ENCODE assay signal across 8 mouse cellular contexts in genomic region chr12:79191701-79192100, GRCm38 (mm10). TPM values are rescaled to one million over a fixed set of nuclear protein-coding genes. Genes with fewer than 3 reads are reported as not detected.
DNase-seq lines count a peak whose midpoint lies in the region; ATAC-seq lines count a peak whose summit lies in the region.

No protein-coding gene starts in this region.

- peak overlapping the region; percentile 69 for H3K4me3 ChIP-seq in intestine, embryonic 16.5 days (ENCODE audit: low read length)
- peak overlapping the region; percentile 65 for H3K4me3 ChIP-seq in limb, embryonic 12.5 days (replicated peaks)
- peak overlapping the region; percentile 66 for H3K4me3 ChIP-seq in midbrain, embryonic 14.5 days (replicated peaks; ENCODE audit: low read depth, low read length)

- 0 out of 2 replicates have a peak, but pooled peaks cover 4% of the 10 kb centered on the region for H3K4me1 ChIP-seq in intestine, embryonic 16.5 days (ENCODE audit: control insufficient read depth, insufficient read depth, low read length)
- peaks cover 10% of the 10 kb centered on the region for H3K4me1 ChIP-seq in limb, embryonic 12.5 days (replicated peaks)
- peaks cover 10% of the 10 kb centered on the region for H3K4me1 ChIP-seq in midbrain, embryonic 14.5 days (ENCODE audit: control insufficient read depth, insufficient read depth, low read length)

- no peaks in the 10 kb centered on the region for H3K27me3 ChIP-seq in intestine, embryonic 16.5 days (replicated peaks; ENCODE audit: control insufficient read depth, insufficient read depth, low read length)
- H3K27me3 ChIP-seq in limb, embryonic 12.5 days: no peaks in the 10 kb centered on the region
- H3K27me3 ChIP-seq in midbrain, embryonic 14.5 days (ENCODE audit: control insufficient read depth, insufficient read depth, low read length): no peaks in the 10 kb centered on the region

- peak overlapping the region; percentile 74 for H3K9ac ChIP-seq in intestine, embryonic 16.5 days (ENCODE audit: low read depth, low read length)
- peak overlapping the region; percentile 70 for H3K9ac ChIP-seq in limb, embryonic 12.5 days (replicated peaks)
- H3K9ac ChIP-seq in midbrain, embryonic 14.5 days (replicated peaks; ENCODE audit: low read length): peak overlapping the region; percentile 65

- peak; percentile 67 for DNase-seq in 3134 (ENCODE audit: extremely low read depth, insufficient read length, low spot score)
- peak; percentile 84 for DNase-seq in adrenal gland, postnatal 10 days
- DNase-seq in embryo, embryonic 9.5 days (ENCODE audit: extremely low spot score): peak; percentile 82
- peak; percentile 36 to 80 for DNase-seq in gastrocnemius, postnatal 4 days (ENCODE audit: low spot score in 2 of 2)
- peak; percentile 94 for DNase-seq in midbrain, embryonic 14.5 days
- DNase-seq in spleen, adult 18-20 months: peak; percentile 53 to 73

- peaks cover 3% of the 10 kb centered on the region for H3K36me3 ChIP-seq in intestine, embryonic 16.5 days (ENCODE audit: control insufficient read depth, insufficient read depth, low read length)
- H3K36me3 ChIP-seq in limb, embryonic 12.5 days: peaks cover 18% of the 10 kb centered on the region
- H3K36me3 ChIP-seq in midbrain, embryonic 14.5 days (ENCODE audit: control insufficient read depth, insufficient read depth, low read length): peaks cover 18% of the 10 kb centered on the region

- peak overlapping the region; percentile 48 for H3K27ac ChIP-seq in intestine, embryonic 16.5 days (ENCODE audit: low read length)
- peak overlapping the region; percentile 42; the same call in 1 of the 2 replicates for H3K27ac ChIP-seq in limb, embryonic 12.5 days
- peak overlapping the region; percentile 55 for H3K27ac ChIP-seq in midbrain, embryonic 14.5 days (replicated peaks; ENCODE audit: low read depth, low read length)

- 6% methylated on average over 14 of the region's 14 CpGs for WGBS in intestine, embryonic 16.5 days
- 5% methylated on average over 14 of the region's 14 CpGs for WGBS in limb, embryonic 12.5 days
- WGBS in midbrain, embryonic 14.5 days: 6% methylated on average over 14 of the region's 14 CpGs

- H3K4me2 ChIP-seq in intestine, embryonic 16.5 days (ENCODE audit: low read depth, low read length): peak overlapping the region; percentile 82
- peak overlapping the region; percentile 65 for H3K4me2 ChIP-seq in limb, embryonic 12.5 days
- H3K4me2 ChIP-seq in midbrain, embryonic 14.5 days (ENCODE audit: low read length): peak overlapping the region; percentile 87

- H3K9me3 ChIP-seq in intestine, embryonic 16.5 days (ENCODE audit: control insufficient read depth, low read length): no peaks in the 10 kb centered on the region
- H3K9me3 ChIP-seq in limb, embryonic 12.5 days: no peaks in the 10 kb centered on the region
- no peaks in the 10 kb centered on the region for H3K9me3 ChIP-seq in midbrain, embryonic 14.5 days (ENCODE audit: control insufficient read depth, low read length)

- peak; percentile 84 for ATAC-seq in intestine, embryonic 16.5 days
- peak; percentile 86 for ATAC-seq in limb, embryonic 12.5 days (ENCODE audit: insufficient number of reproducible peaks, insufficient read depth, low FRiP score, low TSS enrichment, low read depth)
- ATAC-seq in midbrain, embryonic 14.5 days (ENCODE audit: low FRiP score, low TSS enrichment): peak; percentile 83

RNA-seq across cellular contexts. Expression of gene Rdh11, which starts 0.4 kb away (rescaled TPM):
- 10 to 100 TPM; 15.5 to 16.9 TPM for total RNA-seq in adrenal gland, postnatal 10 days (2021)
- total RNA-seq in gastrocnemius, postnatal 4 days (2021): 1 to 10 TPM; 7.2 to 8.4 TPM
- polyA plus RNA-seq in intestine, embryonic 16.5 days (2015; fragmentation: Nextera tagmentation; extraction: Ambion mirVana): 37.4 and 39.0 TPM in 2 replicates
- polyA plus RNA-seq in limb, embryonic 12.5 days (2016; fragmentation: Nextera tagmentation; extraction: Ambion mirVana): 22.7 and 23.3 TPM in 2 replicates
- 27.7 and 31.6 TPM in 2 replicates for polyA plus RNA-seq in midbrain, embryonic 14.5 days (2014; fragmentation: Nextera tagmentation; extraction: Ambion mirVana)

RNA-seq across cellular contexts. Expression of gene Rdh12, which starts 17.0 kb away (rescaled TPM):
- total RNA-seq in adrenal gland, postnatal 10 days (2021): 1 to 10 TPM in 1 of 2 experiments, under 1 TPM in 1; 0.72 to 1.1 TPM
- total RNA-seq in gastrocnemius, postnatal 4 days (2021): under 1 TPM; 0.21 to 0.54 TPM
- 0.94 and 1.2 TPM in 2 replicates for polyA plus RNA-seq in intestine, embryonic 16.5 days (2015; fragmentation: Nextera tagmentation; extraction: Ambion mirVana)
- polyA plus RNA-seq in limb, embryonic 12.5 days (2016; fragmentation: Nextera tagmentation; extraction: Ambion mirVana): 2.5 and 3.5 TPM in 2 replicates
- 0.86 and 0.97 TPM in 2 replicates for polyA plus RNA-seq in midbrain, embryonic 14.5 days (2014; fragmentation: Nextera tagmentation; extraction: Ambion mirVana)

RNA-seq across cellular contexts. Expression of gene Vti1b, which starts 19.2 kb away (rescaled TPM):
- total RNA-seq in adrenal gland, postnatal 10 days (2021): 10 to 100 TPM; 60.0 to 65.2 TPM
- total RNA-seq in gastrocnemius, postnatal 4 days (2021): 10 to 100 TPM; 49.1 to 54.9 TPM
- polyA plus RNA-seq in intestine, embryonic 16.5 days (2015; fragmentation: Nextera tagmentation; extraction: Ambion mirVana): 111 and 117 TPM in 2 replicates
- polyA plus RNA-seq in limb, embryonic 12.5 days (2016; fragmentation: Nextera tagmentation; extraction: Ambion mirVana): 83.0 and 83.9 TPM in 2 replicates
- 158 and 174 TPM in 2 replicates for polyA plus RNA-seq in midbrain, embryonic 14.5 days (2014; fragmentation: Nextera tagmentation; extraction: Ambion mirVana)

Comparison
In these comparisons a context has a peak if more than half of its experiments do, and no peak if none do; other contexts are left out.
1. Peak in every context shown above with its lines: DNase-seq, ATAC-seq, H3K4me3 ChIP-seq and H3K27ac ChIP-seq.